In the genomic region with DNA sequence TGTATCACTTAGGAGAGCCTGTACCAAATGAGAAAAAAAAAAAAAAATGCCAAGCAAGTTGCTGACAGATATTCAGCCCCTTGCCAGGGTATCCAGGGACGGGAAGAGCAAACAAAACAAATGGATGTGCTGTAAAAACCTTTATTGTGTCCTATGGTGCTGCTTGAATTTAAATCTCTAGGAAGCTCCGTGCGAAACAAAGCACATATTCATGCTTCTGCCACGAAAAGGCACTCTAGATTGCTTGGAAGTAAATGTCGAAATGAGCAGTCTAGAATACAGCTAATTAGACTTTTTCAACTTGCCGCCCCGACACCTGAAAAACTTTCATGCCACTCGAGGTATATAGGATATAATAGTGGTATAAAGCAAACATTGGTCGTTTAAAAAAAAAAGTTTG, we compare ENCODE assay signal across 8 mouse cellular contexts. TPM values are rescaled to one million over a fixed set of nuclear protein-coding genes. Genes with fewer than 3 reads are reported as not detected.
DNase-seq lines count a peak whose midpoint lies in the region; ATAC-seq and TF ChIP-seq lines count a peak whose summit lies in the region.

No protein-coding gene starts in this region.

- H3K79me2 ChIP-seq in liver, adult 2 months (ENCODE audit: control insufficient read depth, insufficient read depth, low read length), result peaks cover 13% of the 10 kb centered on the region

- no peaks in the 10 kb centered on the region for H3K36me3 ChIP-seq in liver, adult 2 months (ENCODE audit: control insufficient read depth, insufficient read depth, low read length)
- H3K36me3 ChIP-seq in embryonic facial prominence, embryonic 15.5 days, result no peaks in the 10 kb centered on the region
- H3K36me3 ChIP-seq in intestine, embryonic 14.5 days (ENCODE audit: control insufficient read depth, insufficient read depth, low read length), result peaks cover 2% of the 10 kb centered on the region; the same call in 1 of the 2 replicates
- H3K36me3 ChIP-seq in neural tube, embryonic 12.5 days, result no peaks in the 10 kb centered on the region

- H3K4me2 ChIP-seq in embryonic facial prominence, embryonic 15.5 days (replicated peaks), result peak overlapping the region; percentile 65
- peak overlapping the region; percentile 80 for H3K4me2 ChIP-seq in intestine, embryonic 14.5 days (ENCODE audit: low read length)
- H3K4me2 ChIP-seq in neural tube, embryonic 12.5 days (replicated peaks), result peak overlapping the region; percentile 79

- TF ChIP-seq CTCF in liver, adult 2 months (IDR thresholded peaks at IDR 0.05; ENCODE audit: low read depth, low read length), result no peak

- H3K9me3 ChIP-seq in embryonic facial prominence, embryonic 15.5 days (replicated peaks), result no peaks in the 10 kb centered on the region
- H3K9me3 ChIP-seq in intestine, embryonic 14.5 days (ENCODE audit: control insufficient read depth, low read length), result no peaks in the 10 kb centered on the region
- no peaks in the 10 kb centered on the region for H3K9me3 ChIP-seq in neural tube, embryonic 12.5 days

- no peaks in the 10 kb centered on the region for H3K27me3 ChIP-seq in liver, adult 2 months (ENCODE audit: control insufficient read depth, insufficient read depth, low read length)
- H3K27me3 ChIP-seq in embryonic facial prominence, embryonic 15.5 days, result no peaks in the 10 kb centered on the region
- no peaks in the 10 kb centered on the region for H3K27me3 ChIP-seq in intestine, embryonic 14.5 days (replicated peaks; ENCODE audit: control insufficient read depth, insufficient read depth, low read length)
- no peaks in the 10 kb centered on the region for H3K27me3 ChIP-seq in neural tube, embryonic 12.5 days (replicated peaks)

- H3K27ac ChIP-seq in liver, adult 2 months (replicated peaks; ENCODE audit: insufficient read depth, low read depth, low read length), result peak overlapping the region; percentile 94
- H3K27ac ChIP-seq in embryonic facial prominence, embryonic 15.5 days (replicated peaks), result peak overlapping the region; percentile 100
- peak overlapping the region; percentile 99 for H3K27ac ChIP-seq in intestine, embryonic 14.5 days (ENCODE audit: low read depth)
- H3K27ac ChIP-seq in neural tube, embryonic 12.5 days, result peak overlapping the region; percentile 99

- ATAC-seq in embryonic facial prominence, embryonic 15.5 days (ENCODE audit: insufficient number of reproducible peaks, low FRiP score, low TSS enrichment, low read depth), result no peak
- no peak for ATAC-seq in intestine, embryonic 14.5 days (replicated peaks; ENCODE audit: low FRiP score, low TSS enrichment, low read depth)
- ATAC-seq in neural tube, embryonic 12.5 days (ENCODE audit: low FRiP score, low read depth), result no peak

- H3K4me3 ChIP-seq in liver, adult 2 months (ENCODE audit: insufficient read depth, low read depth, low read length), result peak overlapping the region; percentile 77
- peak overlapping the region; percentile 92 for H3K4me3 ChIP-seq in embryonic facial prominence, embryonic 15.5 days (replicated peaks)
- H3K4me3 ChIP-seq in intestine, embryonic 14.5 days (ENCODE audit: low read depth, low read length), result peak overlapping the region; percentile 95
- H3K4me3 ChIP-seq in neural tube, embryonic 12.5 days, result peak overlapping the region; percentile 96

- H3K9ac ChIP-seq in liver, adult 2 months (ENCODE audit: low read depth, low read length), result peak overlapping the region; percentile 26
- peak overlapping the region; percentile 72 for H3K9ac ChIP-seq in embryonic facial prominence, embryonic 15.5 days
- peak overlapping the region; percentile 95 for H3K9ac ChIP-seq in intestine, embryonic 14.5 days (ENCODE audit: low read length)
- peak overlapping the region; percentile 96 for H3K9ac ChIP-seq in neural tube, embryonic 12.5 days

- DNase-seq in liver, adult 2 months (ENCODE audit: extremely low read depth, low read depth, low spot score), result no peak
- DNase-seq in liver, result no peak
- DNase-seq in intestine, embryonic 14.5 days (ENCODE audit: low spot score), result no peak
- DNase-seq in right cerebral cortex, postnatal 25 days, result no peak
- DNase-seq in urinary bladder, postnatal 10 days (ENCODE audit: low spot score), result no peak
- DNase-seq in left cerebral cortex, adult 11 months (ENCODE audit: low spot score), result no peak

- no peak for TF ChIP-seq POLR2A in liver, adult 2 months (IDR thresholded peaks at IDR 0.05; ENCODE audit: extremely low read depth, insufficient read depth, low read length)

- 5% methylated on average over 9 of the region's 9 CpGs for WGBS in liver, adult 2 months
- WGBS in embryonic facial prominence, embryonic 15.5 days, result 1% methylated on average over 9 of the region's 9 CpGs
- 2% methylated on average over 9 of the region's 9 CpGs for WGBS in intestine, embryonic 14.5 days
- WGBS in neural tube, embryonic 12.5 days, result under 1% methylated on average over 9 of the region's 9 CpGs

- peaks cover 6% of the 10 kb centered on the region for H3K4me1 ChIP-seq in liver, adult 2 months (ENCODE audit: control insufficient read depth, insufficient read depth, low read length)
- H3K4me1 ChIP-seq in embryonic facial prominence, embryonic 15.5 days, result peaks cover 13% of the 10 kb centered on the region
- H3K4me1 ChIP-seq in intestine, embryonic 14.5 days (replicated peaks; ENCODE audit: control insufficient read depth, insufficient read depth, low read length), result peaks cover 14% of the 10 kb centered on the region
- H3K4me1 ChIP-seq in neural tube, embryonic 12.5 days, result peaks cover 19% of the 10 kb centered on the region

RNA-seq across cellular contexts. Expression of gene Vapa, which starts 1.1 kb away (rescaled TPM):
- total RNA-seq in liver, adult 2 months (2014; rRNA removed), result 48.9 and 51.7 TPM in 2 replicates
- polyA plus RNA-seq in liver, adult 2 months (2012; rRNA removed), result 17.9 and 19.0 TPM in 2 replicates
- 187 and 192 TPM in 2 replicates for polyA plus RNA-seq in embryonic facial prominence, embryonic 15.5 days (2015; fragmentation: Nextera tagmentation; extraction: Ambion mirVana)
- 186 and 200 TPM in 2 replicates for polyA plus RNA-seq in intestine, embryonic 14.5 days (2014; fragmentation: Nextera tagmentation; extraction: Ambion mirVana)
- 285 and 302 TPM in 2 replicates for polyA plus RNA-seq in neural tube, embryonic 12.5 days (2016; fragmentation: Nextera tagmentation; extraction: Ambion mirVana)

RNA-seq across cellular contexts. Expression of gene Txndc2, which starts 27.5 kb away (rescaled TPM):
- total RNA-seq in liver, adult 2 months (2014; rRNA removed), result not detected in 2 replicates
- polyA plus RNA-seq in liver, adult 2 months (2012; rRNA removed), result not detected in 2 replicates
- 0.09 and 0.15 TPM in 2 replicates for polyA plus RNA-seq in embryonic facial prominence, embryonic 15.5 days (2015; fragmentation: Nextera tagmentation; extraction: Ambion mirVana)
- not detected in 2 replicates for polyA plus RNA-seq in intestine, embryonic 14.5 days (2014; fragmentation: Nextera tagmentation; extraction: Ambion mirVana)
- polyA plus RNA-seq in neural tube, embryonic 12.5 days (2016; fragmentation: Nextera tagmentation; extraction: Ambion mirVana), result 0.10 and 0.30 TPM in 2 replicates

Comparison
In these comparisons a context has a peak if more than half of its experiments do, and no peak if none do; other contexts are left out.
1. H3K9ac ChIP-seq: peak in every context shown above with its lines; median percentile 96 in neural tube, embryonic 12.5 days; 95 in intestine, embryonic 14.5 days; 72 in embryonic facial prominence, embryonic 15.5 days; 26 in liver, adult 2 months.